Mouse (Mus musculus): Measurements from ENCODE around the gene Tmem198. TPM values are rescaled to one million over a fixed set of nuclear protein-coding genes. Genes with fewer than 3 reads are reported as not detected.

The Tmem198 gene
- total RNA-seq (2014; fragmentation: Nextera tagmentation) (0.49 TPM in 1 of 2 replicates, not detected in the other), total RNA-seq (2017) (not detected in 2 replicates)

- ATAC-seq (replicated peaks; ENCODE audit: low FRiP score, low TSS enrichment, poor library complexity, severe bottlenecking): peak; percentile 82
Observed at GRCm38 (mm10) chr1:75478916-75479634, at the start of gene Tmem198, which contains the start of gene Chpf. Gene Tmem198 (plus strand): TSS chr1:75479532. Gene Chpf (minus strand): TSS chr1:75479307.

- peak; percentile 97 for ATAC-seq (replicated peaks; ENCODE audit: low FRiP score, low TSS enrichment, poor library complexity, severe bottlenecking)
Observed at GRCm38 (mm10) chr1:75435475-75436328, 43.6 kb upstream of the Tmem198 start, which contains the start of gene Gmppa. Gene Gmppa (plus strand): TSS chr1:75435930.

GRCm38 (mm10) chr1:75438782-75439181, 40.5 kb upstream of the Tmem198 start:
- ATAC-seq (replicated peaks; ENCODE audit: low FRiP score, low TSS enrichment, poor library complexity, severe bottlenecking): no peak

GRCm38 (mm10) chr1:75440661-75441060, 38.7 kb upstream of the Tmem198 start:
- ATAC-seq (replicated peaks; ENCODE audit: low FRiP score, low TSS enrichment, poor library complexity, severe bottlenecking): no peak

GRCm38 (mm10) chr1:75441471-75441996, 37.8 kb upstream of the Tmem198 start:
- ATAC-seq (replicated peaks; ENCODE audit: low FRiP score, low TSS enrichment, poor library complexity, severe bottlenecking): no peak

GRCm38 (mm10) chr1:75442171-75442570, 37.2 kb upstream of the Tmem198 start:
- no peak for ATAC-seq (replicated peaks; ENCODE audit: low FRiP score, low TSS enrichment, poor library complexity, severe bottlenecking)

GRCm38 (mm10) chr1:75442811-75443210, 36.5 kb upstream of the Tmem198 start:
- no peak for ATAC-seq (replicated peaks; ENCODE audit: low FRiP score, low TSS enrichment, poor library complexity, severe bottlenecking)

- ATAC-seq (replicated peaks; ENCODE audit: low FRiP score, low TSS enrichment, poor library complexity, severe bottlenecking): no peak
Observed at GRCm38 (mm10) chr1:75443247-75444024, 35.9 kb upstream of the Tmem198 start.

- ATAC-seq (replicated peaks; ENCODE audit: low FRiP score, low TSS enrichment, poor library complexity, severe bottlenecking): no peak
Observed at GRCm38 (mm10) chr1:75444208-75444607, 35.1 kb upstream of the Tmem198 start.

GRCm38 (mm10) chr1:75445141-75445701, 34.1 kb upstream of the Tmem198 start:
- peak; percentile 16 for ATAC-seq (replicated peaks; ENCODE audit: low FRiP score, low TSS enrichment, poor library complexity, severe bottlenecking)

- peak; percentile 64 for ATAC-seq (replicated peaks; ENCODE audit: low FRiP score, low TSS enrichment, poor library complexity, severe bottlenecking)
Observed at GRCm38 (mm10) chr1:75445751-75446611, 33.4 kb upstream of the Tmem198 start.

GRCm38 (mm10) chr1:75446656-75447055, 32.7 kb upstream of the Tmem198 start:
- ATAC-seq (replicated peaks; ENCODE audit: low FRiP score, low TSS enrichment, poor library complexity, severe bottlenecking): no peak

GRCm38 (mm10) chr1:75447265-75448051, 31.9 kb upstream of the Tmem198 start:
- no peak for ATAC-seq (replicated peaks; ENCODE audit: low FRiP score, low TSS enrichment, poor library complexity, severe bottlenecking)

- no peak for ATAC-seq (replicated peaks; ENCODE audit: low FRiP score, low TSS enrichment, poor library complexity, severe bottlenecking)
Observed at GRCm38 (mm10) chr1:75448052-75448431, 31.3 kb upstream of the Tmem198 start.

GRCm38 (mm10) chr1:75448937-75449336, 30.4 kb upstream of the Tmem198 start:
- no peak for ATAC-seq (replicated peaks; ENCODE audit: low FRiP score, low TSS enrichment, poor library complexity, severe bottlenecking)

GRCm38 (mm10) chr1:75449377-75450135, 29.8 kb upstream of the Tmem198 start:
- no peak for ATAC-seq (replicated peaks; ENCODE audit: low FRiP score, low TSS enrichment, poor library complexity, severe bottlenecking)

Measured in megakaryocyte-erythroid progenitor cell, adult 5-6 weeks (primary cell).